Mouse (Mus musculus) embryonic fibroblast, embryonic 13.5 days (primary cell): ENCODE measurements around the gene Defb20. TPM values are rescaled to one million over a fixed set of nuclear protein-coding genes. Genes with fewer than 3 reads are reported as not detected.

Source experiments
- H3K27ac ChIP-seq: 2 replicates; pipeline ENCODE4 v1.5.1; 2012; ENCODE audit warnings: low read length, control low read depth, inconsistent platforms; ENCODE audit not compliant: insufficient read depth
- H3K4me1 ChIP-seq: 2 replicates; pipeline ENCODE4 v1.6.1; 2011; ENCODE audit warnings: low read length; ENCODE audit not compliant: control insufficient read depth, insufficient read depth
- H3K4me3 ChIP-seq: 2 replicates; pipeline ENCODE4 v1.5.1; 2011; ENCODE audit warnings: mild to moderate bottlenecking, control low read depth, low read length; ENCODE audit not compliant: insufficient read depth
- CTCF ChIP-seq: IDR thresholded peaks from 2 replicates; pipeline ENCODE4 v1.5.1; 2011; ENCODE audit warnings: mild to moderate bottlenecking, control low read depth, low read length, moderate library complexity, borderline replicate concordance; ENCODE audit not compliant: insufficient read depth
- POLR2A ChIP-seq: IDR thresholded peaks from 2 replicates; pipeline ENCODE4 v1.6.1; 2011; ENCODE audit warnings: low read depth, mild to moderate bottlenecking, control low read depth, low read length, moderate library complexity
- polyA plus RNA-seq: library from polyadenylated mRNA; stranded (reverse); fragments of >200 nt; gene quantifications from 2 replicates; pipeline ENCODE4 v1.2.4, GENCODE M21; 2011; ENCODE audit warnings: low read depth; ENCODE audit not compliant: missing spikeins, insufficient read length

The Defb20 gene
- polyA plus RNA-seq, 1 experiment = not detected

DNA sequence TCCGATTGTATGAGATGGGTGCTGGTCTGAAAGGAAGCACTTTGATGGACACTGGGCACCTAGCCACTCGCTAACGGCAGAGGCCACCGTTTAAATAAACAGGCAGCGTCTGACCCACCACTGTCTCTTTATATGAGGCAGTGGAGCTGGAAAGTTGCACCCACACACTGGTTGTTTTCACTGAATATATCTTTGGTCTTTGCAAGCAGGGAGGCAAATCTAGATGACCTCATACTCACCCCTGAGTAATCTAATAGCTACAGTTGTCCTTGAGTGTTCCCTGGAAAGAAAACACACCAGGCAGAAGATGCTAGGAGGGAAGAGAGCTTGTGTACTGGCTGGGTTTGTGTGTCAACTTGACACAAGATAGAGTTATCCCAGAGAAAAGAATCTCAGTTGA is 29.4 kb upstream of the Defb20 start:
- Histone ChIP-seq H3K27ac (no peak overlapping the region), H3K4me3 (no peak overlapping the region), H3K4me1 (no peaks in the 10 kb centered on the region)
- TF ChIP-seq POLR2A = no peak
- TF ChIP-seq CTCF = no peak

DNA sequence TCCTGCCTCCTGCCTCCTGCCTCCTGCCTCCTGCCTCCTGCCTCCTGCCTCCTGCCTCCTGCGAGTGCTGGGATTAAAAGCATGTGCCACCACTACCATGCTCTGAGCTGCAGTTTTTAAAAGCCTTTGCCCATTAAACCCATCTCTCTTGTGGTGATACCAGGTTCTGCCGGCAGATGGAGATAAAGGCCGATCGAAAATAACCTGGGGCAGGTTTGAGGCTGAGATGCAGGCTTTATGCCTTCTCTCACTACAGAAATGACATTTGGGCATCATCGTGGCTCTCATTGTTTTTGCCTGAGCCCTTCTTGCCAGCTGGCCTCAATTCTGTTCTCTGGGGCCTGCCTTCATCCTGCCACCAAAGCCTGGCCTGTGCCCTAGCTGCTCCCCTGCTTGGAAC is 26.6 kb upstream of the Defb20 start:
- no peaks in the 10 kb centered on the region for H3K4me1 ChIP-seq
- TF ChIP-seq POLR2A (no peak), CTCF (no peak)
- no peak overlapping the region for H3K4me3 ChIP-seq
- no peak overlapping the region for H3K27ac ChIP-seq

DNA sequence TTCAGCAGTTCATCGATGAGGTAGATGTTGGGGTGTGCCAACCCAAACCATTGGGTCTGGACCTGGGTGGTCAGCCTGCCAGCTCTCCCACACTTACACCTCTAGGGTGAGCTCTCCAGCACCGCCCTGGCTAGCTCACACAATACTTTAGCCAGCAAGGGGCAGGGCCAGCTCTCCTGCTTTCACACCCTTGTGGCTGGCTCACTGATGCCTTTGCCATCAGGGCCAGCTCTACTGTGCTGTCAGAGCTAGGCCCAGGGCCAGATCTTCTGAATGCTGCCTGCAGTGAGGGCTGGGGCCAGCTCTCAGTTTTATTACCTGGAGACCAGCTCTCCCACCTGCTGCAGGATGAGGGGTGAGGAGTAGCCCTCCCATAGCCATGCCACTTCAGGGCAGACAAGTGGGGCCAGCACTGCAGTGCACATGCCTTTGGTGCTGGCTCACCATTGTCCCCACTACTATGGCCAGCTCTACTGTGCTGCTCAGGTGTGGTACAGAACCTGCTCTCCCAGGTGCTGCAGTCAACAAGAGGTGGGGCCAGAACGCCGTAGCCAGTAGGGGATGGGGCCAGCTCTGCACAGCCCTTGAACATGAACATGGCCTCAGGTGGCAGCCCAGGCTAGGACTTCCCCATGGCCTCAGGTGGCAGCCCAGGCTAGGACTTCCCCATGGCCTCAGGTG is 24.6 kb upstream of the Defb20 start:
- H3K4me1 ChIP-seq = no peaks in the 10 kb centered on the region
- TF ChIP-seq POLR2A (no peak), CTCF (no peak)
- no peak overlapping the region for H3K4me3 ChIP-seq
- no peak overlapping the region for H3K27ac ChIP-seq

GRCm38 (mm10) chr2:152459241-152459640 is 17.6 kb upstream of the Defb20 start:
- no peak overlapping the region for H3K4me3 ChIP-seq
- H3K27ac ChIP-seq = no peak overlapping the region
- no peaks in the 10 kb centered on the region for H3K4me1 ChIP-seq
- TF ChIP-seq CTCF (no peak), POLR2A (no peak)

DNA sequence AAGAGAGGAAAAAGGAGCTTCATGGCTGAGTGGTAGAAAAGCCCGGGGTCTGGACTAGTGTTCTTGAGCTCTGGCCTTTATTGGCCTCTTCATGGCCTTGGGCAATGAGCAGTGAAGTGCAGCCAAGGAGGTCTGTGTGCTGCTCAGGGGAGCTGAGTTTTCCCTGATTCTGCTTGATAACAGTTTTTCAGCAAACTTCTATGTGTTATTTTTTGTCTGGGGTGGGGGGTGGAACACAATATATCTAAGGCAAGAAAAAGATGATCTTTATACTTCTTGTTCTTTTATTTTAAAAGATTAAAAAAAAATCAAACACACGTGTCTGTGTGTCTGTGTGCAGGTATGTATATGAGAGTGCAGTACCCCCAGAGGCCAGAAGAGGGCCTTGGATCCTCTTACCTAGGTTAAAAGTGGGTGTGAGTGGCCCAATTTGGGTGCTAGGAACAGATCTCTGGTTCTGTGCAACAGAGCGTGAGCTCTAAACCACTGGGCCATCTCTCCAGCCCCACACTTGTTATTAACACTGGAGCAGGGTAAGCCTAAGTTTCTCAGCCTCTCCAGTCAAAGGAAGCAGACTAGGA is 12.2 kb upstream of the Defb20 start, which contains the start of gene Defb23:
Gene Defb23, minus strand, starts transcription at position 51 of the 581 bp plus-strand sequence.
- TF ChIP-seq CTCF (no peak), POLR2A (no peak)
- Histone ChIP-seq H3K4me3 (no peak within 1 kb of the TSS), H3K4me1 (no peaks in the 10 kb centered on the region), H3K27ac (no peak within 1 kb of the TSS)

DNA sequence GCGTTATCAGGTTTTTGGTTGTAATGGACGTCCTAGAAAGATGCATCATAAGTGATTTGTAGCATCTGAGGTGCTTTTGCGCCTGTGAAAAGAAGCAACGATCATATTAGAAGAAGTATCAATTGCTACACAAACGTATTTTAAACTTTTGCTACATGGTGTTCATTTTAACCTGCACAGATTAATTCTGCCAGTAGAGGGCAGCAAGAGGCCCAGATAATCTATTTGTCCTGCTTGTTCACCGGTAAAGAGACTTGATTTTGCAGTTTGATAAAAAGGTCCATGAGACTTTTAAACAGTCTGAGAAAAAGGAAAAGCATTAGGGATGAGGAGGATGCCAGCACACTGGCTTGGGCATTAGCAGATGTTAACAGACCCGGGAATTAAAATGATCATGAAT is 5.9 kb upstream of the Defb20 start:
- TF ChIP-seq POLR2A (no peak), CTCF (no peak)
- H3K4me3 ChIP-seq = no peak overlapping the region
- H3K27ac ChIP-seq = no peak overlapping the region
- H3K4me1 ChIP-seq = no peaks in the 10 kb centered on the region

GRCm38 (mm10) chr2:152472434-152472833 is 4.4 kb upstream of the Defb20 start:
- H3K4me3 ChIP-seq = no peak overlapping the region
- H3K4me1 ChIP-seq = no peaks in the 10 kb centered on the region
- H3K27ac ChIP-seq = no peak overlapping the region
- TF ChIP-seq POLR2A (no peak), CTCF (no peak)

- Histone ChIP-seq H3K4me3 (no peak overlapping the region), H3K27ac (no peak overlapping the region), H3K4me1 (no peaks in the 10 kb centered on the region)
- no peak for TF ChIP-seq CTCF
- TF ChIP-seq POLR2A = no peak
Observed at GRCm38 (mm10) chr2:152480881-152481280, 4.0 kb downstream of the Defb20 start.

- Histone ChIP-seq H3K4me3 (no peak overlapping the region), H3K4me1 (no peaks in the 10 kb centered on the region), H3K27ac (no peak overlapping the region)
- no peak for TF ChIP-seq POLR2A
- TF ChIP-seq CTCF = no peak
Observed at GRCm38 (mm10) chr2:152481726-152482125, 4.9 kb downstream of the Defb20 start.

DNA sequence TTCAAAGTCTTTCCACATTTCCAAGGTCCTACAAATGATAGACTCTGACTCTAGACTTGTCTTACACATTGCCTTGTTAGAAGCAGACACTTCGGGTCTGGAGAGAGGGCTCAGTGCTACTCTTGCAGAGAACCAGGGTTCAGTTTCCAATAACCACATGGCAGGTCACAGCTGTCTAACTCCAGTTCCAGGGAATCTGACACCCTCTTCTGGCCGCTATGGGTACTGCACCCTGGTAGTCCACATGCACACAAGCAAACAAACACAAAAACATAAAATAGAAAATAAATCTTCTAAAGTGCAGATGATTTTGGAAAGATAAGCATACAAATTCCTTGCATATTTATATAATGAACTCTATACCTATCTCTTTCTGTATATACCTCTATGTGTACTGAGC is 10.2 kb downstream of the Defb20 start:
- no peak for TF ChIP-seq CTCF
- no peak for TF ChIP-seq POLR2A

DNA sequence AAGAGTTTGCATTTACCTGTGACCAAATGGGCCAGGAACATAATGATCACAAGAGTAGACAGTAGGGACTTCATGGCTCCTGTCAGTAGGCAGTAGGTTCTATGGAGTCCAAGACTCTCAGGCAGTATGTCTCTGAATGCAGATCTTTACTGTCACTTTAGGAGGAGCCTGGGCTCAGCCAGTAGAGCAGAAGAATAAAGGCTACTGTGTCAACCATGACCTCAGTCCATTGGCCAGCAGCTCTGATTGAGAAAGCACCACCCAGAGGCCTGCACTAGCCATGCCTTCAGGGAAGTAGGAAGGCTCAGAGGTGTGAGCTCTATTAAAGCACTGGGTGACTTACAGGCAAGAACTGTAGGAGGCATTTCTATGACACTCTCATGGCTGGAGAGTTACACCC is 13.2 kb downstream of the Defb20 start, which contains the start of gene Defb22:
Gene Defb22, minus strand, starts transcription at position 101 of the 400 bp plus-strand sequence.
- H3K4me3 ChIP-seq = no peak within 1 kb of the TSS
- no peak within 1 kb of the TSS for H3K27ac ChIP-seq
- H3K4me1 ChIP-seq = no peaks in the 10 kb centered on the region
- TF ChIP-seq CTCF (no peak), POLR2A (no peak)

More for the DNA sequence above, 10.2 kb downstream of the Defb20 start:
- Histone ChIP-seq H3K4me3 (no peak overlapping the region), H3K27ac (no peak overlapping the region), H3K4me1 (no peaks in the 10 kb centered on the region)
